Mouse (Mus musculus) lung, adult 2 months (tissue): ENCODE measurements at regions not wholly inside any gene's neighbourhood (a gene's known extent, or its start where the extent isn't known, plus 50 kb on each side); places are given as distances from the start of the nearest gene placed in this dataset.

Experiments used
- CTCF ChIP-seq: fragments of 200-500 bp; IDR thresholded peaks from 2 replicates; pipeline ENCODE4 v1.5.1; 2011; ENCODE audit warnings: mild to moderate bottlenecking, low read length, control low read depth; ENCODE audit not compliant: insufficient read depth
- POLR2A ChIP-seq: fragments of 200-500 bp; IDR thresholded peaks from 2 replicates; pipeline ENCODE4 v1.6.1; 2011; ENCODE audit warnings: low read depth, mild to moderate bottlenecking, control low read depth, low read length, borderline replicate concordance; ENCODE audit errors: extremely low read depth

GRCm38 (mm10) chr13:78872582-78872981 is 673.0 kb upstream of the Nr2f1 start:
- TF ChIP-seq POLR2A: no peak
- no peak for TF ChIP-seq CTCF
